Mouse (Mus musculus) stomach, embryonic 14.5 days (tissue): ENCODE data around the gene Upk3b. TPM values are rescaled to one million over a fixed set of nuclear protein-coding genes. Genes with fewer than 3 reads are reported as not detected.
"Not testable (repeated sequence)": the region's sequence is repeated elsewhere in the genome, so short reads cannot be mapped to it uniquely, and the experiment has no call there.

Experiments used
- ATAC-seq: fragments of 200-750 bp; cut with Nextera tagmentation; 2 replicates; pipeline ENCODE4 v1.8.0; 2017; ENCODE audit warnings: low read depth, moderate TSS enrichment; ENCODE audit not compliant: insufficient number of reproducible peaks, insufficient read depth, low FRiP score
- H3K27ac ChIP-seq: fragments of 300-500 bp; sonication (generic); 2 replicates; pipeline ENCODE4 v1.5.1; 2014; ENCODE audit warnings: mild to moderate bottlenecking, low read length, moderate library complexity, mixed read lengths
- H3K27me3 ChIP-seq: fragments of 300-500 bp; sonication (generic); 2 replicates; pipeline ENCODE4 v1.6.1; 2014; ENCODE audit warnings: low read length, control low read depth, mixed read lengths; ENCODE audit not compliant: control insufficient read depth, insufficient read depth
- H3K36me3 ChIP-seq: fragments of 300-500 bp; sonication (generic); 2 replicates; pipeline ENCODE4 v1.6.1; 2014; ENCODE audit warnings: mild to moderate bottlenecking, control low read depth, low read length, moderate library complexity, mixed read lengths; ENCODE audit not compliant: control insufficient read depth, insufficient read depth
- H3K4me1 ChIP-seq: fragments of 300-500 bp; sonication (generic); 2 replicates; pipeline ENCODE4 v1.6.1; 2014; ENCODE audit warnings: low read length, control low read depth, mixed read lengths; ENCODE audit not compliant: control insufficient read depth, insufficient read depth
- H3K4me2 ChIP-seq: fragments of 300-500 bp; sonication (generic); replicated peaks from 2 replicates; pipeline ENCODE4 v1.6.1; 2014; ENCODE audit warnings: low read depth, low read length, control low read depth
- H3K4me3 ChIP-seq: fragments of 300-500 bp; sonication (generic); 2 replicates; pipeline ENCODE4 v1.5.1; 2014; ENCODE audit warnings: low read depth, low read length, control low read depth
- H3K9ac ChIP-seq: fragments of 300-500 bp; sonication (generic); replicated peaks from 2 replicates; pipeline ENCODE4 v1.6.1; 2014; ENCODE audit warnings: low read depth, mild to moderate bottlenecking, control low read depth, low read length, moderate library complexity, mixed read lengths
- H3K9me3 ChIP-seq: fragments of 300-500 bp; sonication (generic); 2 replicates; pipeline ENCODE4 v1.6.1; 2016; ENCODE audit warnings: low read depth, low read length, control low read depth; ENCODE audit not compliant: control insufficient read depth
- WGBS: fragments of 180-500 bp; shearing (Covaris S2); extraction: QIAGEN DNeasy Blood & Tissue Kit; methylation state at CpG from one replicate; pipeline ENCODE4 v1.1.7; 2014; 5-methylcytosine and 5-hydroxymethylcytosine counted together
- polyA plus RNA-seq: library from polyadenylated mRNA; unstranded; fragments of >200 nt; fragmentation: Nextera tagmentation; extraction: Ambion mirVana; gene quantifications from 2 replicates; pipeline ENCODE4 v1.2.1, GENCODE M21; 2014

Upk3b gene
- polyA plus RNA-seq, 1 experiment from 2014 or later = 23.7 TPM

DNA sequence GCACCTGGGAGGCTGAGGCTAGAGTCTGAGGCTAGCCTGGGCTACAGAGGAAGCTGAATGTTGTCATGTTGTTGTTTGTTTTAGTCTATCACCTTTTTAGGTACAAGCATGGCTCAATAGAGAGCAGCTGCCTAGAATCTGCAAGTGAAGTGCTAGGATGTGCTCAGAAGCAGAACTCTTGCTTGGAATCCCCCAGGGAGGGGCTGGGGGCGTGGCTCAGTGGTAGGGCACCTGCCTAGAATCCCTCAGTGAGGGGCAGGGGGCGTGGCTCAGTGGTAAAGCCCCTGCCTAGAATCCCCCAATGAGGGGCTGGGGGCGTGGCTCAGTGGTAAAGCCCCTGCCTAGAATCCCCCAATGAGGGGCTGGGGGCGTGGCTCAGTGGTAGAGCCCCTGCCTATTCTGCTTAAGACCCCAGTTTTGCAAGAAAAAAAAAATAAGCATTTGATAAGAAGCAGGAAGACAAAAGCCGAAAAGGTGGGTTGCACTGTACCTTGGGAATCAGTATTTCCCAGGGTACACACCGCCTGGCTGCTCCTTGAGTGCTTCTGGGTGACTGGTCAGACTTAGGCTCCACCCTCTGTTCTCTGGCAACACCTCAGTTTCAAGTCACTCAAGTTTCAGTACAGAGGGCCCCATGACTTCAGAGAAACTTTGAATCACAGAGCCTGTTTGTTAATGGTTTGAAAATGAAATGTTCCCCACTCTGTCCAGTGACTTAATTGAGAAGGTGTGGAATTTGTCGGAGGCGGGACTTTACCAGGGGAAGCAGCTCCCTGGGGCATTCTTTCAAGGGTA, 14.8 kb downstream of the Upk3b start:
- no peak overlapping the region for H3K4me2 ChIP-seq
- no peak overlapping the region for H3K9ac ChIP-seq
- H3K9me3 ChIP-seq = no peaks in the 10 kb centered on the region
- no peak overlapping the region for H3K4me3 ChIP-seq
- 83% methylated on average over 8 of the region's 8 CpGs for WGBS
- H3K36me3 ChIP-seq = no peaks in the 10 kb centered on the region
- H3K27ac ChIP-seq = no peak overlapping the region
- no peaks in the 10 kb centered on the region for H3K27me3 ChIP-seq
- ATAC-seq = no peak
- H3K4me1 ChIP-seq = peaks cover 20% of the 10 kb centered on the region

GRCm38 (mm10) chr5:136054301-136055077, 16.2 kb downstream of the Upk3b start, which contains the start of gene Upk3bl:
TSS of gene Upk3bl (plus strand) at chr5:136054492.
- H3K27ac ChIP-seq = no peak within 1 kb of the TSS

GRCm38 (mm10) chr5:136056062-136056461, 17.8 kb downstream of the Upk3b start:
- Histone ChIP-seq H3K27me3 (no peaks in the 10 kb centered on the region), H3K36me3 (no peaks in the 10 kb centered on the region), H3K4me2 (no peak overlapping the region), H3K4me1 (peaks cover 20% of the 10 kb centered on the region), H3K27ac (no peak overlapping the region), H3K4me3 (no peak overlapping the region), H3K9ac (no peak overlapping the region), H3K9me3 (no peaks in the 10 kb centered on the region)
- WGBS = 46% methylated on average over 4 of the region's 4 CpGs
- ATAC-seq = no peak

More at GRCm38 (mm10) chr5:136054301-136055077, 16.2 kb downstream of the Upk3b start, which contains the start of gene Upk3bl:
- Histone ChIP-seq H3K27me3 (no peaks in the 10 kb centered on the region), H3K9ac (no peak within 1 kb of the TSS), H3K9me3 (no peaks in the 10 kb centered on the region), H3K4me2 (no peak within 1 kb of the TSS), H3K4me3 (no peak within 1 kb of the TSS), H3K4me1 (peaks cover 20% of the 10 kb centered on the region), H3K36me3 (no peaks in the 10 kb centered on the region)
- no peak for ATAC-seq
- 80% methylated on average over 11 of the region's 11 CpGs for WGBS

GRCm38 (mm10) chr5:136057085-136057484, 18.8 kb downstream of the Upk3b start:
- Histone ChIP-seq H3K4me2 (no peak overlapping the region), H3K27ac (no peak overlapping the region), H3K36me3 (no peaks in the 10 kb centered on the region), H3K27me3 (no peaks in the 10 kb centered on the region), H3K4me1 (peaks cover 11% of the 10 kb centered on the region), H3K9me3 (no peaks in the 10 kb centered on the region), H3K4me3 (no peak overlapping the region), H3K9ac (no peak overlapping the region)
- WGBS = 8% methylated on average over 8 of the region's 8 CpGs
- ATAC-seq = peak; percentile 60

DNA sequence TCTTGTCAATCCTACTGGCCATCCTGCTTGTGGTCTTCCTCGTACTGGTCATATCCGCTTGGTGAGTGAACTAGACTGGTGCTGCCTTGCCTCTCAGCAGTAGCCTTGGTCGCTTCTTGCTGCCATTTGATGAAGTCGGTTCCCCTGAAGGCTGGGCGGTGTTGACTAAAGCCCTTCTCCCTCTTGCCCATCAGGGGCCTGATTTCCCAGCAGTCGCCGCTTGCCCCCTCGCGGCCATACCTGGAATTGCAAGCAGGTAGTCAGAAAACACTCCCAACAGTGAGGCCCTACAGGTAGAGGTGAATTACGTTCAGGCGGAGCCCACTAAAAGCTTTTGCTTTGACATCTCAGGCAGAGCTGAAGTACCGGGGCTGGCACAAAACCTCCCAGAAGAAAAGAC, 23.3 kb downstream of the Upk3b start:
- WGBS = 9% methylated on average over 12 of the region's 12 CpGs
- Histone ChIP-seq H3K27me3 (no peaks in the 10 kb centered on the region), H3K4me2 (no peak overlapping the region), H3K36me3 (no peaks in the 10 kb centered on the region), H3K27ac (no peak overlapping the region), H3K9ac (no peak overlapping the region), H3K4me1 (peaks cover 9% of the 10 kb centered on the region; the same call in 1 of the 2 replicates), H3K4me3 (no peak overlapping the region), H3K9me3 (no peaks in the 10 kb centered on the region)
- no peak for ATAC-seq

GRCm38 (mm10) chr5:136063920-136064319, 25.6 kb downstream of the Upk3b start:
- Histone ChIP-seq H3K9me3 (no peaks in the 10 kb centered on the region), H3K36me3 (no peaks in the 10 kb centered on the region), H3K9ac (no peak overlapping the region), H3K4me2 (no peak overlapping the region), H3K4me3 (no peak overlapping the region), H3K4me1 (no peaks in the 10 kb centered on the region), H3K27ac (no peak overlapping the region), H3K27me3 (no peaks in the 10 kb centered on the region)
- no peak for ATAC-seq
- WGBS = 89% methylated on average over 10 of the region's 10 CpGs

DNA sequence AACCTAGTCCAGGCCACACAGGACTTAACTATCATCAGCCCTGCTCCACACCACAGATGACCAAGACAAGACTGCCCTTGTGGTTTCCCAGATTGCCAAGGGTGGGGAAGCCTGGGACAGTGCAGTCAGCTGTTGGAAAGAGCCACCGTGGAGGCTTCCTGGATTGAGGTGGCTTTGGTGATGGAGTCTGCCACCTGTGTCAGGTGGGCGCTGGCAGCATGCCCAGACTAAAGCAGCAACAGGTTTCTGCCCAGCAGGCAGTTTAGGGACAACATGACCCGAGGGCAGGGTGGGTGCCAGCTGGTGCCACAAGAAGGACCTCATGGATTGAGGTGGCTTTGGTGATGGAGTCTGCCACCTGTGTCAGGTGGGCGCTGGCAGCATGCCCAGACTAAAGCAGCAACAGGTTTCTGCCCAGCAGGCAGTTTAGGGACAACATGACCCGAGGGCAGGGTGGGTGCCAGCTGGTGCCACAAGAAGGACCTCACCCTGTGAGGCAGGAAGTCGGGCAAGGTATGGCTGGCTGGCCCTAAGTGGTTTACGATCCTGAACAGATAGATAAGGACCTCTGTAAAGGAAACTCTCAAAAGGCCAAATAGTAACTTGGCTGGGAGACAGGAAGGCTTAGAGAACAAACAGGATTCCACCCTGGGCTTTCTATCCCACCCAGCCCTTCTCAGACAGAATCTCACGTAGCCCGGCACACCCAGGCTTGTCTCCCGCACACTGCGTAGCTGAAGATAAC, 28.3 kb downstream of the Upk3b start:
- not testable (repeated sequence) for H3K4me1 ChIP-seq, H3K9me3 ChIP-seq, H3K27ac ChIP-seq, H3K9ac ChIP-seq, H3K4me3 ChIP-seq, H3K27me3 ChIP-seq, H3K36me3 ChIP-seq, H3K4me2 ChIP-seq, ATAC-seq
- 63% methylated on average over 11 of the region's 11 CpGs for WGBS

- no peak for ATAC-seq
- WGBS = 58% methylated on average over 2 of the region's 2 CpGs
These were observed 31.1 kb downstream of the Upk3b start for GRCm38 (mm10) chr5:136069411-136069810.

More at GRCm38 (mm10) chr5:136069411-136069810, 31.1 kb downstream of the Upk3b start:
- Histone ChIP-seq H3K4me1 (no peaks in the 10 kb centered on the region), H3K9me3 (no peaks in the 10 kb centered on the region), H3K27ac (no peak overlapping the region), H3K9ac (no peak overlapping the region), H3K36me3 (no peaks in the 10 kb centered on the region), H3K27me3 (no peaks in the 10 kb centered on the region), H3K4me2 (no peak overlapping the region), H3K4me3 (no peak overlapping the region)
